Mouse (Mus musculus) erythroblast, embryonic 14.5 days (primary cell): ENCODE data around the gene Zfp385b. TPM values are rescaled to one million over a fixed set of nuclear protein-coding genes. Genes with fewer than 3 reads are reported as not detected.

Source experiments
- H3K27me3 ChIP-seq: 2 replicates; pipeline ENCODE4 v1.6.1; 2012; ENCODE audit warnings: inconsistent platforms; ENCODE audit not compliant: control insufficient read depth
- H3K36me3 ChIP-seq: 2 replicates; pipeline ENCODE4 v1.6.1; 2012; ENCODE audit warnings: mild to moderate bottlenecking, inconsistent platforms; ENCODE audit not compliant: control insufficient read depth
- H3K4me1 ChIP-seq: 2 replicates; pipeline ENCODE4 v1.6.1; 2012; ENCODE audit warnings: inconsistent platforms; ENCODE audit not compliant: control insufficient read depth
- H3K4me3 ChIP-seq: replicated peaks from 2 replicates; pipeline ENCODE3; 2012; ENCODE audit warnings: moderate library complexity, mild to moderate bottlenecking, inconsistent platforms
- H3K9me3 ChIP-seq: 2 replicates; pipeline ENCODE4 v1.6.1; 2012; ENCODE audit warnings: low read length, inconsistent platforms, mixed read lengths; ENCODE audit not compliant: control insufficient read depth
- GATA1 ChIP-seq: IDR thresholded peaks from 2 replicates; pipeline ENCODE4 v1.6.1; 2012; ENCODE audit warnings: low read length, inconsistent platforms, mixed read lengths
- TAL1 ChIP-seq: IDR thresholded peaks from 3 replicates; pipeline ENCODE4 v1.6.1; 2012; ENCODE audit warnings: low read length, inconsistent platforms, mixed read lengths
- polyA plus RNA-seq: library from polyadenylated mRNA; stranded (reverse); fragments of >175 nt; gene quantifications from 2 replicates; pipeline ENCODE4 v1.2.3, GENCODE M21; 2012

The Zfp385b gene
- polyA plus RNA-seq, 1 experiment: not detected

DNA sequence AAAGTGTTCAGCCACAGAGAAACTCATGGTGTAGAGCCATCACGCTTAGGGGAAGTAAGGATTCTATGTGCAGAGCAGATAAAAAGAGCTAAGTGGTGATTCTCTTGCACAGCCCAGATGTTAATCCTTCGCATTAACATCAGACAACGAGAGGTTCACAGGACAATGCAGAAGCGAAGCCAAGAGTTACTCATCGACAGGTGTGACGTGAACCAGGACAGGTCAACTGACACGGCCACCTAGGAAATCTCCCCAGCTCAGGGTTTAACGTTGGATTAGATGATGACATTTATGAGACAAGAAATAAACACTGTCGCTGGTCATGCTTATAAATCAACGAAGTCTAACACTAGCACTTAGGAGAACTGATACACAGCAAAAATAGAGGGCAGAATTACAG, 341.9 kb downstream of the Zfp385b start:
- TF ChIP-seq TAL1 (no peak), GATA1 (no peak)
- no peak overlapping the region for H3K4me3 ChIP-seq
- peaks cover 18% of the 10 kb centered on the region for H3K9me3 ChIP-seq
- no peaks in the 10 kb centered on the region for H3K27me3 ChIP-seq
- no peaks in the 10 kb centered on the region; the same call in 1 of the 2 replicates for H3K36me3 ChIP-seq
- no peaks in the 10 kb centered on the region for H3K4me1 ChIP-seq

DNA sequence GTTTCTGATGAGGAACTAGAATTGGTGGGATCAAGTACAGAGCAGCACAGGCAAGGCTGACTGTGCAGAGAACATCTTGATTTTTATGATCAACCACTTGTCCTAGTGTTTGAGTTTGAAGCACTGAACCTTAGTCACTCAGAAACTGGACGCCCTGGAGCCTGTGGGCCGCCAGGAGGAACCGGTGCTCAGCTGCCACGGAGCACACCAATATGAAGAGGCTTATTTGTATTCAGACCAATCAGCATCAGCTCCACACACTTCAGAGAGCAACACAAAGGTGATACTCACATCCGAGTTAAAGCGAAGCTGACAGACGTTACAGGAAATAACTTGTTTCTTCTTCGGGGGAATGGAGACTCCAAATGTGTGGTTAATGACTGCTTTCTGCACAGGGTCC, 343.0 kb downstream of the Zfp385b start:
- TF ChIP-seq TAL1: no peak
- TF ChIP-seq GATA1: no peak
- Histone ChIP-seq H3K4me1 (no peaks in the 10 kb centered on the region), H3K36me3 (no peaks in the 10 kb centered on the region; the same call in 1 of the 2 replicates), H3K27me3 (no peaks in the 10 kb centered on the region), H3K9me3 (peaks cover 18% of the 10 kb centered on the region), H3K4me3 (no peak overlapping the region)

DNA sequence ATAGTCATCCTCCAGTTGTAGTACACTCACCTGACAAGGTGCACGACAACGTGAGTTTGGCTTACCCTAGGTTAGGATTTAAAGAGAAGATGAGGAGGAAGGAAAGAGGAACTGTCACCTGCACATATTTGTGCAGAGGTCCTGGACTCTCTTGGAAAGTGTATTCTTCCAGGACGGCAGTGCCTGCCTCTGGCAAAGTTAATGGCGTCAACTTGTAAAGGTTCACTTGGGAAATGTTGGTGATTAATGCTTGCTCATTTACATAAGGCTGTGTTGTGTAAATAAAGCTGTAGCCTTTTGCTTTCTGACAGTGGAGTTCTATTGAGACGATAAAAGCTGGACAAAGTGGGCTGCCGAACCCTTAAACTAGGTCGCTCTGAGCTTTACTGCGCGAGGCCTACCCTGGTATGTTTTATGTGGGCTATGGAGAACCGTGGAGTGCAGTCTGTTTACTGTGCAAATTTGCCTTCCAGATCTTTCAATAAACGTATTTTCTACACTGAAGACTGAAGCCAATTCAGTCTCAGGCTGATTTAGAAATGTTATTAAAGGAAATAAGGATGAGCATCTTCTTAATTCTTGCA, 347.1 kb downstream of the Zfp385b start:
- no peak overlapping the region for H3K4me3 ChIP-seq
- H3K9me3 ChIP-seq: peaks cover 18% of the 10 kb centered on the region
- no peaks in the 10 kb centered on the region for H3K4me1 ChIP-seq
- no peaks in the 10 kb centered on the region; the same call in 1 of the 2 replicates for H3K36me3 ChIP-seq
- H3K27me3 ChIP-seq: no peaks in the 10 kb centered on the region
- TF ChIP-seq TAL1: no peak
- no peak for TF ChIP-seq GATA1

DNA sequence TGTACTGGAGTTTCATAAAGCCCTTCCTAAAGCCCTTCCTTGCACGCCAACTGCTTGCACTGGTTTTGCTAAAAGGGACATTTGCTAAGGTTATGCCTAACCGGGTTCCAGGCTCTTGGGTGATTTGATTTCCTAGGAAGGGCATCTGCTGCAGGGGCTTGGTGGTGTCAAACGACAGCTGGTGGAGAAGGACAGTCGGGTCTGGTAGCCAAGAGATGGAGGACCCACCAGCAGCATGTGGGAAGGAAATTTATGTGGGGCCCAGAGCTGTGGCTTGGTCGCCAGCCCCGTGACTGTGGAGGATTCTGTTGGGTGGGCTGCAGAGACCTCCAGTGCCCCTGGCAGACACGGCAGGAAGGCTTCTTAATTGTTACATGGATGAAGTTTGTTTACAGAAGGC, 348.7 kb downstream of the Zfp385b start:
- H3K4me1 ChIP-seq: no peaks in the 10 kb centered on the region
- TF ChIP-seq TAL1 (no peak), GATA1 (no peak)
- H3K4me3 ChIP-seq: no peak overlapping the region
- no peaks in the 10 kb centered on the region; the same call in 1 of the 2 replicates for H3K36me3 ChIP-seq
- H3K27me3 ChIP-seq: no peaks in the 10 kb centered on the region
- H3K9me3 ChIP-seq: peaks cover 14% of the 10 kb centered on the region

DNA sequence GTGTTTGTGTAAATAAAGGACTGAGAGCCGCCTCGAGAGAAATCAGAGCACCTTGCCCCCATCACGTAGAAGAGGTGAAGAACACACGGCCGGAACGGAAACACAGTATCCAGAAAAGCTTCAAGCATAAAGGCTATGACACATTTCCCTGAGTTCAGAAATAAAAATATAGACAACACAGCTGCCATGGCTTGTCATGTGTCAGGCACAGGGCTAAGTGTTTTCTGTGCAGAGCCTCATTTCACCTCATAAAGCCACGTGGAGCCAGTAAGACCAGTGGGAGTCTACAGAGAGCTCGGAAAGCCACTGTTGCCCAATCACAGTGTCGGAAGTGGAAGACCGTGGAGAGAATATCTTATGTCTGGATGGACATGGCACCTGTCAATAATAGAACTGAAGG, 358.0 kb downstream of the Zfp385b start:
- Histone ChIP-seq H3K9me3 (no peaks in the 10 kb centered on the region), H3K27me3 (no peaks in the 10 kb centered on the region), H3K4me3 (no peak overlapping the region), H3K4me1 (no peaks in the 10 kb centered on the region), H3K36me3 (no peaks in the 10 kb centered on the region)
- TF ChIP-seq TAL1 (no peak), GATA1 (no peak)

DNA sequence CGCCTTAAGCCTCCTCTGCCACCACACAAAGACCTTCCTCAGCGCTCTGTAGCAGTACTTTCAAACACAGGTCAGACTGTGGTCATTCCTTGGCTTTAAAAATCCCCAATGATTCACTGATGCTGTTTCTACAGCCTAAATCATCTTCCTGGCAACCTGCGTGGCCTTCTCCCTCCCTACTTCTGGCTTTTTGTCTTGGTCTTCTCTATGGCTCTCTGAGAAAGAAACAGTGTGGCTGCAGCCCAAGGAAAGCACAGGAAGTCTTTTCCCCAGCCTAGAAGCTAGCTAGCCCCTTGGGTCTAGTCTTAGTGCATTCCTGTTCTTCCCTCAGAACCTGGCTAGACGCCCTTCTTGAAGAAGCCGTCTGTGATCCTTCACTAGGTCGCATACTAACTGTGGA, 359.4 kb downstream of the Zfp385b start:
- TF ChIP-seq GATA1 (no peak), TAL1 (no peak)
- Histone ChIP-seq H3K4me1 (no peaks in the 10 kb centered on the region), H3K27me3 (no peaks in the 10 kb centered on the region), H3K9me3 (no peaks in the 10 kb centered on the region), H3K4me3 (no peak overlapping the region), H3K36me3 (no peaks in the 10 kb centered on the region)

DNA sequence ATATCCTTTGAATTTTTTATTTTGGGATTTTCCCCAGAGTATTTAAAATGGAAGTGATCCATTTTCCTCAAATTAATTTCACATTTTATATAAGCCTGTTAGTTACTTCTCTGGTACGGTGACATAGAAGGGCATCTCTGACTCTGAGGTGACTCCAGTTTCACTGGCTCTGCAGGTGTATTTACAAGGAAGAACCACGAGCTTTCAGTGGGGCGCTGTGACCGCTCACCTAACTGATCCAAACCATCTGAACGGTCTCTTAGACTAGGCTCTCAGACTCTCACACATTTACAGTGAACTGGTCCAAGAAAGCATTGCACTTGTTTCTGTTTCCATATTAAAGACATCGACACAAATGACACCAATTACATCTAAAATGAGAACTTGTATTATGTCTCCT, 361.0 kb downstream of the Zfp385b start:
- no peak for TF ChIP-seq TAL1
- no peak for TF ChIP-seq GATA1
- H3K27me3 ChIP-seq: no peaks in the 10 kb centered on the region
- H3K4me1 ChIP-seq: no peaks in the 10 kb centered on the region
- H3K36me3 ChIP-seq: no peaks in the 10 kb centered on the region
- H3K4me3 ChIP-seq: no peak overlapping the region
- H3K9me3 ChIP-seq: no peaks in the 10 kb centered on the region

DNA sequence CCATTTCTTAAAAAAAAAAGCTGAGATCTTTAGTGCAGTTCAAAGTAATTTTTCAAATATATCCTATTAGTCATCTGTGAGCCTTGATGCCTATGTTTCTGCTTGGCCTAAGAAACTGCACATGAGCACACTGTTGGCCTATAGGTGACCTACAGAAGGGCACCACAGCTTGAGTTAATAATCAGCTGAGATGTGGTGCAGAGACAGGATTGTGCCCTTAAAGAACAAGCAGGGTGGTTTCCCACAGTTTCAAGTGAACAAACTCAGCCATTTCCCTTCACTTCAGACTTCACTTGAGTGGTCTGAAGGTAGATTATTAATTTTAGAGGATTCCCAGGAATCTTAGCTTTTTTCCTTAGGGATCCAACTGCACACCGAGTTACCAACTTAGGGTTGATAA, 362.3 kb downstream of the Zfp385b start:
- no peak overlapping the region for H3K4me3 ChIP-seq
- no peaks in the 10 kb centered on the region; the same call in 1 of the 2 replicates for H3K36me3 ChIP-seq
- TF ChIP-seq TAL1 (no peak), GATA1 (no peak)
- no peaks in the 10 kb centered on the region for H3K9me3 ChIP-seq
- H3K4me1 ChIP-seq: no peaks in the 10 kb centered on the region
- H3K27me3 ChIP-seq: no peaks in the 10 kb centered on the region

DNA sequence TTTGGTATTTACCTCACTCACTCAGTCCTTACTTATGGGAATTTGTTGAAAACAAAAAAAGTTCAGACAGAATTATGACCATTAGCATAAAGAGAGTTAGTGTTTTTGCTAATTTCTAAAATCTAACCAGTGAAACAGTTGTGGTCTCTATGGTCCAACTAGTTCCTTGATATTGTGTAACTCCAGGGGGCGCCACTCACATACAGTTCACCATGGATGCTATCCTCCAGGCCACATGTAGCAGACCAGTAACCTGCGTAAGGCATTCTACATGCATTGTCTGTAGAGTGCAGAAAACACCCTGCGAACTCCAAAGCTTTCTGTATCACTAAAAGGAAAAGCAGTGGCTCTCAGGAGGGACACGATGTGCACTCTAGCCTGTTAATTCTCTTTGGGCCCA, 362.8 kb downstream of the Zfp385b start:
- H3K9me3 ChIP-seq: no peaks in the 10 kb centered on the region
- TF ChIP-seq GATA1: no peak
- TF ChIP-seq TAL1: no peak
- H3K4me1 ChIP-seq: no peaks in the 10 kb centered on the region
- no peak overlapping the region for H3K4me3 ChIP-seq
- H3K36me3 ChIP-seq: no peaks in the 10 kb centered on the region; the same call in 1 of the 2 replicates
- no peaks in the 10 kb centered on the region for H3K27me3 ChIP-seq

DNA sequence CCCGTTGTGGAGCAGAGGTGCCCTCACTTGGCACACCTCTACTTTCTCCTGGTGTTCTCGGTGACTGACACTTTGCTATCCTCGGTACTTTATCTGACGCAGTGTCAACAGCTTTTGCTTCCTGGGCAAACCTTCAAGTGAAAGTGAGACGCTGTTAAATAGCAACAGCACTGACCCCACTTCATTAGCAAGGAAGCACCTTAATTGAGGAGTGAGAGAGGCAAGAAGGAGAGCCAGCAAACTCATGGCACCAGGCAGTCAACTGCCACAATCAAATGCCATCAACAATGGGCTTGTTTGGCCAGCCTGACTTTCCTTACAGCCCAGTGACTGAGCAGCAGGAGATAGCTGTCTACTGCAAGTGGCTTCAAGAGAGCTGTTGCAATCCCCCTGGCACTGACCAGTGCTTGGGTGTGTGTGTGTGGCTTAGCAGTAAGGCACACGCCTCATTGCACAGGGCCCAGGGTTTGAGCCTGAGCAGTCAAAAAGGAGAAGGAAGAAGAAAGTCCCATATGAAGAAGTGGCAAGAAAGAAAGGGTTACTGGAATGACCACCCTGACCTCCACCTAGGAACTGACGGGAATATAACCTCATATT, 365.0 kb downstream of the Zfp385b start:
- H3K27me3 ChIP-seq: no peaks in the 10 kb centered on the region
- TF ChIP-seq GATA1 (no peak), TAL1 (no peak)
- H3K9me3 ChIP-seq: no peaks in the 10 kb centered on the region
- H3K4me3 ChIP-seq: no peak overlapping the region
- H3K36me3 ChIP-seq: no peaks in the 10 kb centered on the region; the same call in 1 of the 2 replicates
- H3K4me1 ChIP-seq: no peaks in the 10 kb centered on the region
